Mouse (Mus musculus): ENCODE results near the gene AC124502.3.
A peak's percentile ranks its signal among the peaks of the same experiment; 100 is the strongest.
"Not testable (repeated sequence)": the region's sequence is repeated elsewhere in the genome, so short reads cannot be mapped to it uniquely, and the experiment has no call there.

Gene AC124502.3

DNA sequence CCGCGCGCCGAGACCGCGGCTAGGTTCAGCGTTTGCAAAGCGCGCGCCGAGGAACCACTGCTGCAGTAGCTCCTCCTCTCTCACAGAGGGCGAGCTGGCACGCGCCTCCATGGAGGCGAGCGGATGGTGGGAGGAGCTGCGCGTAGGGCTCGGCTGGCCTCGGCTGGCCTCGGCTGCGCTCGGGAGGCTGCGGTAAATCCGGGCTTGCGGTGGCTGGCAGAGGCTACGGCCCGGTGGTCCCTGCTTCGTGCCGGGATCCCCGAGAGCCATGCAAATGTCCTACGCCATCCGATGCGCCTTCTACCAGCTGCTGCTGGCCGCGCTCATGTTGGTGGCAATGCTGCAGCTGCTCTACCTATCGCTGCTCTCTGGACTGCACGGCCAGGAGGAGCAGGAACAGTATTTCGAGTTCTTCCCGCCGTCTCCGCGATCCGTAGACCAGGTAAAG lies at the start of gene AC124502.3, which contains the start of gene B4gat1:
Gene AC124502.3 (plus strand): TSS at position 183 of the 448 bp plus-strand sequence.
Gene B4gat1 (plus strand): TSS at position 118 of the 448 bp plus-strand sequence.
- peak; percentile 94 for DNase-seq (ENCODE audit: low spot score)

DNA sequence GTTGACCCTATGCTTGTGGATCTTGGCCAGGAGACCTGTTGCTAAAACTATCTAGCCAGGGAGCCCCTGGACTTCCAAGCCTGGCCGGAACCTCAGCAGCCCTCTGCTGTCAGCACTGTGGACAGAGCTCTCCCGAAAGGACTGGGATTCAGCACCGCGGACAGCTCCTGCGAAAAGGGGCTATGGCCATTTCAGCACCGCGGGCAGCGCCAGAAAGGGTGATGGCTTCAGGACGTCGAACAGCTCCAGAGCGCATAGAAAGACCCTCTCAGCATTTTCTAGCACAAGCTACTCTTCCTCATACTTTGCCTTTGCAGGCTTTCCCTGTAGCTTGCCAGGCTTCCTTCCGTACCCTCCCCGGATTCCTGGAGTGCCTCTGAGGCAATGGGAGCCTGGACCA lies 49.7 kb upstream of the AC124502.3 start:
- no peak for DNase-seq (ENCODE audit: low spot score)

DNA sequence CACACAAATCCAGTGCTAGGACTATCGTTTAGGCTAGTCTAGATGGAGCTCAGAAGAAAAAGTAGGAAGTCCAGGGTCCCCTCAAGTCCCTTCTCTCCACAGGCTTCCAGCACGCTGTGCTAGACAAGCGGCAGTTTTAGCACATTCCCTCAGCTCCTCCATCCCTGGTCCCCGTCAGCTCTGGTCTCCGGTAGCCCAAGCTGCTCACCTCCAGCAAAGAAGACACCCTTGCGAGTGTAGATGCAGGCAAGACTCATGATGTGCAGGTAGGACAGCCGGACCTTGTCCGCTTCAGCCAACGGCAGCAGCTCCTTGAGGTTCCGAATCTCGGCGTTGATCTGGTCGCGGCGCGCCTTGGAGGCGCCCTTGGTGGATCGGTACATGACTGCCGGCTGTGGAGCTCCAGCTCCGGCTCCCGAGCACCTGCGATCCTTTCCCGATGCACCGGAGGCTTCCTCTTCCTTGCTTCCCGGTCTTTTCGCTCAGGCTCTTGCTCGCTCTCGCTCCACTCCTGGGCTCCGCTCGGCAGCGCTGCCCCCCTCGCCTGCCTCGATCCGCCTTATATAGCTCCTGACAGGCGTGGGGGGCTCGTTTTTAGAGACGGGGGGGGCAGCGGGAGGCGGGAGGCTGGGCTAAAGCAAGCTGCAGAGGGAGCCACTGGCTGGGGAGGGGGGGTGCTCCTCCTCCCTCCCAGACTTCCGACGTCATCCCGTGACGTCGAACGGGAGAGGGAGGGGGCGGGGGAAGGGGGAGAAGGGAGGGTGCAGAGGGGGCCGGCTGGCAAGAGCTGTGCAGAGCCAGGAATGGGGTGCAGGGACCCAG lies 49.0 kb upstream of the AC124502.3 start:
- no peak for DNase-seq (ENCODE audit: low spot score)

DNA sequence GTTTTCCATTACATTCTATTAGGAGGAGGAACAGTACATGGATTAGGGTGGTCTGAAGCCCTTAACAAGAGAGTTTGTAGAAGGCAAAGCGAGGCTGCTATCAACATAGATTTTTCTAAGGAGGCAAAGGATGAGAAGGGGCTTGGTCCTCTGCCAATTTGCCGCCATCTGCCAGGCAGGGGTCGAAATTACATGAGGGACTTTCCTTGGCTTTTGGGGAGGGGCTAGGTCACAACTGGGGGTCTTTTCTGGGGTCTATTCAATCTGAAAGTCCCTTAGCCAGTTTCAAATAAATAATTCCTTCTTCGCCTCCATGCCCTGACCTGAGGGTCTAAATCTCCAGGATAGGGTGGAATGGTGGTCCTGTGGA lies 48.5 kb upstream of the AC124502.3 start, which contains the start of gene Npas4:
Gene Npas4 (minus strand): TSS at position 61 of the 370 bp plus-strand sequence.
- DNase-seq (ENCODE audit: low spot score) = no peak

DNA sequence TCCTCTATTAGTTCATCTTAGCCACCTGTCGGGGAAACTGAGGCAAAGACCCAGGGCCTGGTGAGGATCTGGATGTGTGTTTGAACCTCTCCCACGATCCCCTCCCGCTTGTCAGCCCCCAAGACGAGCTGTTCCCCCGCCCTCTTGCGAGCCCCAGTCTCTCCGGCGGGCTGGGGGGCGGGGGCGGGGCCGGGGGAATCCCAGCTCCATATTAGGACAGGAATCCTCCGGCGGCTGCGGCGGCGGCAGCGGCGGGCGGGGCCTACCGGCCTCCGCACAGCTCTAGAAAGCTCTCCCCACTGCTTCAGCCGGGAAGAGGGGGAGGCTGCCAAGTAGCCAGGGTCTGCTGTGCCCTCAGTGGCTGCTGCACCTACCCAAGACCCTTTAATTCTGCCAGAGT lies 48.0 kb upstream of the AC124502.3 start:
- DNase-seq (ENCODE audit: low spot score) = no peak

DNA sequence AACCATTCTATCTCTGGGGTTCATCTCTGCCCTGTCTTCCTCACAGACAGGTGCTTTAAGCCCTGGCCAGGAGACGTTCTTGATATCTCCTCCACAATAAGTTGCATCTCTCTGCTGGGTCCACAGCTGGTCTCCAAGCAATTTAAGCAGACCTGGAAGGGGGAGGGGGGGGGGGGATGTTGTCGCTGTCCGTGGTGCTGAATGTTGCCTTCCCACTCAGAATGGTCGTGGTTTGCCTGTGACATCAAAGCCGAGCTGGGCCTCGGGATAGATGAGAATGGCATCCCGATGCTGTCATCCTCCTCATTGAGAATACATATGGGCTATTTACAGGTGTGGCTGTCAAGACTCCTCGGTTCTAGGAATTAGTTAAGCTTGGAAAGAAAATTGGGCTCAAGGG lies 46.3 kb upstream of the AC124502.3 start:
- DNase-seq (ENCODE audit: low spot score) = no peak

DNA sequence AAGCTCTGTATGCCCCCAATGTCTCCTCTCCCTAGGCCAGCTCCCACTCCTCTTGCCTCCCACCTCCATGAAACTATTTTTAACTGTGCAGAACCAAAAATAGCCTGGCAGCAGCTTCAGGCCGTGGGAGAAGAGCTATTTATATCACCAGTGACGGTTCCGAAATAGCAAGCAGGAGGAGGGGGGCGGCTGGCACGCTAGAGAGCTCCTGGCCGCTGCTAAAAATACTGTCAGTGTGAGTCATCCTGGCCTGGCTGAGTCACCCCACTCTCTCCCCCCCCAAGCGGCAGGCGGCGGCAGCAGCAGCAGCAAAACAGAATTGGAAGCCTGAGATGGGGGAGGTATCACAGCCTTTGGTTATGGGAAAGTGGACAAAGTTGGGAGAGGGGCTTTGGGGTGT lies 45.8 kb upstream of the AC124502.3 start:
- DNase-seq (ENCODE audit: low spot score) = peak; percentile 75

DNA sequence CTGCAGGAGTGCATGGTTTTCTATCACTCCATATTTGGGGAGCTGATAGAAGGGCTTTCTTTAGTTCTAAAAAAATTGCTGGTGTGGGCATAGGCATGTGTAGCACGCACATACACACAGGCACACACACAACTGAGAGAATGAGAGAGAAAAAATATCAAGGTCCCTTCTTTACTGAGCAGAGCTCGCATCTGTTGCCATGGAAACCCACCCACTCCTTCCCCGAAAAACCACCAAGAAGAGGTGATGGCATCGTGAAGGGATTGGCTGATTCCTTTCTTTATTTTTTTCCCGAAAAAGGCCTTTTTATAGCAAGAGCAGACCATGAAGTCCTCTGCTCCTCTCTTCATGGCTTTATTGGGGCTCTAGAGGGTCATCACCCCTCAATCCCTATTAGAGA lies 44.6 kb upstream of the AC124502.3 start:
- DNase-seq (ENCODE audit: low spot score) = no peak

DNA sequence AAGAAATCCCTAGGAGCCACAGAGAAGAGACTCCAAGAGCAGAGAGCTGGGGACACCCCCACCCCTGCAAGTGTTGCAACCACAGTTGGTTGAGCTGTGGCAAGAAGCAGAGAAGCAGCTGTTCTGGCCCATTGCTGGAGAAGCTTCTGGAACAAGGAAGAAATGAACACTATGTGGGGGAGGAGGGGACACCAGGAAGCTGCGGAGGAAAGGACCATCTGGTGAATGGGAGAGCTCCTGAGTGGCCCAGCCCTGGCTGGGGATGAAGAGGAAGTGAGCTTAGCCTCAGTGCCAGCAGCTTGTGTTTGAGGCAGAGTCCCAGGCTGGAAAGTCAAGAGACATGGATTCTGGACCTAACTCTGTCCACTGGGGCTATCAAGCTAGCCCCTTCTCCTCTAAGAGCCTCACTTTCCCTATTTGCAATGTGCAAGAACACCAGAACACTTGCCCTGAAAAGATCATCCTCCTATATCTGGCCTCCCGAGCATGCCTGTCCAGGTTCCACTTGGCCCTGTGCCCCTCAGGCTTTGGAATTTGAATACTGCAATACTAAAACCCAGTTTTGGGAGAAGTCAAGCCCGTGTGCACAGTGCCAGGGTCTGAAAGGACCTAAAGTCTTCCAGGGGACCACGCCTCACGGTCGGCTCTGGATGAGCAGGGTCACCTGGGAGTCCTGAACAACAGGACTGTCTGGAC lies 39.1 kb upstream of the AC124502.3 start:
- no peak for DNase-seq (ENCODE audit: low spot score)

DNA sequence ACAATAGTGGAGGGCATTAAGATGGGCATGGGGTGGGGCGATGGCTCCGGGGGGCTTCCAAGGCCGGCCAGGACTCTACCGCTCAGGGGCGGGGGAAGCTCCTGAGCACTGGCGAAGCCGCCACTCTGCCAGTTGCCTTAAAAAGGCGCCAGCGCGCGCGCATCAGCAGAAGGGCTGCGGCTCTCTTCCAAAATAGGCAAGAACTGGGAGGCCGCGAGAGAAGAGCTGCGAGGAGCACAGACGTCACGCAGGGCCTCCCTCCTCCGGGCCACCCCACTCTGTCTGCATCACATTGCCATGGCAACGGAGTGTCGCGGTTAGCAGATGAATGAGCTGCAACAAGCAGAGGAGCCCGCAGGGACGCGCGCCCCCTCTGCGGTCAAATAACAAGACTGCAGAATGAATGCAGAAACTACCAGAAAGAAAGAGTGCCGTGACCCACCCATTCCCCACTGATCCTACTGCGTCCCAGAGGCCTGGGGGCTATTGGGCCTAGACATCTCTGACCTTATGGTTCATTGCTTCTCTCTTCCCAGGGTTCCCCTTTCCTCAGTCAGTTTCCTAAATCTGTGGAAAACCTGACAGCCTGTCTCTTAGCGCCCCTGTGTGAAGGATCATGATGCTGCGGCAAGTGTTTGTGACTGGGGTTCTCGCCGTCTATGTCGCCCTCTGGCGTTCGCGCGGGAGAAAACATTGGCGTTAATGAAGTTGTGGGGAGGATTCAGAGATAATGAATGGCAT lies 36.9 kb upstream of the AC124502.3 start:
- DNase-seq (ENCODE audit: low spot score) = peak; percentile 90

DNA sequence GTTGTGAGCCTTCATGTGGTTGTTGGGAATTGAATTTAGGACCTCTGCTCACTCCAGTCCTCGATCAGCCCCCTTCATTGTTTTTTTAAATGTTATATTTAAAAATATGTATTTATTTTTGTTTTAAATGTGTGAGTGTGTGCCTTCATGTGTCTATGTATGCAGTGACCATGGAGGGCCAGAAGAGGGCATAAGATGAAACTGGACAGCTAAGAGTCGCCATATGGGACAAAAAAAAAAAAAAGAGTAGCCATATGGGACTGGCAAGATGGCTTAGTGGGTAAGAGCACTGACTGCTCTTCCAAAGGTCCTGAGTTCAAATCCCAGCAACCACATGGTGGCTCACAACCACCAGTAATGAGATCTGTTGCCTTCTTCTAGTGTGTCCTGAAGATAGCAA lies 35.0 kb upstream of the AC124502.3 start:
- DNase-seq (ENCODE audit: low spot score) = not testable (repeated sequence)

DNA sequence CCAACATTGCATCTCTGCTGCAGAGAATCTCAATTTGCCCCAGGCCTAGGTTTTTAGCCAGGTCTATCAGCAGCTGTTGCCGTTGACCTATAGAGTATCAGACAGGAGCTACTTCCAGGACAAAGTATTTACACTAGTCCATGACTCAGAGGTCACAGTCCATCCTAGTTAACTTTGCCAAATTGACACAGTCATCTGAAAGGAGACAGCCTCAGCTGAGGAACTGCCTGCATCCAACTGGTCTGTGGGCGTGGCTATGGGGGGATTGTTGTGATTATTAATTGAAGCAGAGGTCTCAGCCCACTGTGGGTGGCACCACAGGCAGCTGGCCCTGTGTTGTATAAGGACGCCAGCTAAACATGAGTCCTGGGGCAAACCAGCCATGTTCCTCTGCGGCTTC lies 33.8 kb upstream of the AC124502.3 start:
- no peak for DNase-seq (ENCODE audit: low spot score)

DNA sequence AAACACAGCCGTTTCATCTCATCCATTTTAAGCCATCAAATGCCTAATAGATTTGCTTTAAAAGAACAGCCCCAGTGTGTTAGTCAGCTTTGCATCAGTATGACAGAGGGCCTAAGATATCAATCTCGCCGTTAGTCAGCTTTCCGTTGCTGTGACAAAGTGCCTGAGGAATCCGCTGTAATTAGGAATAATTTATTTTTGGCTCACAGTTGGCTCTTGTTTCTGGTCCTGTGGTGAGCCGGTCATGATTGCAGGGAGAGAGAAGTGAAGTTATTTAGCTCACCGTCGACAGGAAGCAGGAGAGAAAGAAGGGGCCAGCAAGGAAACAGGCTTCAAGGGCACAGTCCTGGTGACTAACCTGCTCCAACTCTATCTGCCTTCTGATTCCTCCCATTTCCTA lies 25.6 kb upstream of the AC124502.3 start:
- DNase-seq (ENCODE audit: low spot score) = peak; percentile 31

DNA sequence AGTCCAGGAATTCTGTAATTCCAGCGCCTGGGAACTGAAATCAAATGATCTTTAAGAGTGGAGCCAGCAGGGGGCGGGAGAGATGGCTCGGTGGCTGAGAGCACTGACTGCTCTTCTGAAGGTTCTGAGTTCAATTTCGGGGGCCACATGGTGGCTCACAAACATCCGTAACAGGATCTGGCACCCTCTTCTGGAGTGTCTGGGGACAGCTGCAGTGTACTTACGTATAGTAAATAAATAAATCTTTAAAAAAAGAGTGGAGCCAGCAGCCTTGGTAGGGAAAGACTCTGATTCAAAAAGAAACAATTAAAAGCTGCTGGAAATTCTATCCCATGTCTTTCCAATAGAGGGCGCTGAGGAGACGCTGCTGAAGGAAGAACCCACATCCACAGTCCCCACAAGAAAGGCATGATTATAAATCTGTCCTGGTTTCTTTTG lies 23.7 kb upstream of the AC124502.3 start:
- peak; percentile 63 for DNase-seq (ENCODE audit: low spot score)

DNA sequence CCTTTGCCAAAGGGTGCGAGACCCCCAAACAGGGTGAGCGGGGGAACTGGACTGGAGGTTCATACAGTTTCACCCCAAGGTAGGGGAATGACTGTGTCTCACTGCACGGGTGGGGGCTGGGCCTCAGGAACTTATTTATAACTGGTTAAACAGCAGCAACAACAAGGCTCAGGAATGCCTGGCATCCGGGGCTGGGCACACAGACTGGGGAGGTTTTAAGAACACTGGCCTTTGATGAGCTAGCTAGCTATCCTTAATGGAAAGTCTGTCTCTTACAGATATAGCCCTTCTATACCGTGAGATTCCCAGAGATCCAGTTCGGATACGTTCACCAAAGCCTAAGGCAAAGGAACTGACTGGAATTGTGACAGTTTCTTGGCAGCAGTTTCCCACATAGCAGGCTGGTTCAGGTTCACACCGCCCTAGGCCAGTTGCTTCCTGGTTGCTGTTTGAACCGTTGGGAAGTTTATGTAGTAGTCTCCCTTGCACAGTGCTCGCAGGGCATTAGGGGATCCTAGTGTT lies 22.4 kb upstream of the AC124502.3 start:
- DNase-seq (ENCODE audit: low spot score) = peak; percentile 23

DNA sequence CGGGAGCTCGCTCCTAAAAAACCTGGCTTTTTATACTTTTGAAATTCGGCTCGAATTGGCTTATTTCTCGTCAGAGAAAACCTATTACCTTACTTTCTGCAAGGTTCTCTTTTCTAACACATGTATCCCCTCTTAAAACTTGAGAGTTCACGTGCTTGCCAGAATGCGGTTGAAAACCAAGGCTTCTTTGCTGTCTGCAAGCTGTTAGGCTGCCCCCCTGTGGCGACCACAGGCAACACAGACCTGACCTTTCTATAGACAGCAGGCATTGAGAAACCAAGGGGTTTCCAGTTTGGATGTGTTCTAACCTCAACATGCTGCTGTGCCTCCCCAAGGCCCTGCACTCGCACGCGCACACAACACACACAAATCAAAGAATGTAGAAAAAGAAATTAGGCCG lies 21.9 kb upstream of the AC124502.3 start:
- peak; percentile 72 for DNase-seq (ENCODE audit: low spot score)

DNA sequence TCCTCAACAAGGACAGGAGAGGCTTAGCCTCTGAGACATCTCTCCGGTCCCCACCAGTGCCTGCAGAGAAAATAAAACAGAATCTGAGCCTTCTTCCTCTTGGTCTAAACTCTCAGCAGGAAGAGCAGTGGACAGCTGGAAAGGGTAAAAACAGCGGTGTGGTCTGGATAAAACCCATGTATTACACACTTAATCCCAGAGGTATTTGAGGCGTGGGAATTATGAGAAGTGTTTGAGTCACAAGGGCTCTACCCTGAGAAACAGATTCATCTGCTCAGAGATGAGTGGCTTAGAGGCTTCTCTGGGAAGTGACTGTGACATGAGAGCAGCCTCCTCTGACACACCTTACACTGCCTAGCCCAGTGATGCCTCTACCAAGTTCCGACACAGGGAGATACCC lies 21.1 kb upstream of the AC124502.3 start:
- no peak for DNase-seq (ENCODE audit: low spot score)

DNA sequence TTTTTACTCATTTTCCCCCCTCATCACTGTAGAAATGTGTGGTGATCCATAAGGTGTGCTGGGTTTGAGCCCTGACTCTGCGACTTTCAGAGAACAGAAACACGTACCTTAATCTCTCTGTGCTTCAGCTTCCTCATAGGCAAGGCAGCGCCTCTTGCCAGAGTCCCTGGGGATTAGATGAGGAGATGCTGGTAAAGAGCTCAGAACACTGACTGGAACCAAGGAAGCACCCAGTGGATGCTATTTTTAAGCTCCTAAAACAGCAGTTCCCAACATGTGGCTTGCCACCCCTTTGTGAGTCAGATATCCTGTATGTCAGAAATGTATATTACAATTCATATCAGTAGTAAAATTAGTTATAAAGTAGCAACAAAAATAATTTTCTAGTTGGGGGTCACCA lies 20.5 kb upstream of the AC124502.3 start:
- no peak for DNase-seq (ENCODE audit: low spot score)

DNA sequence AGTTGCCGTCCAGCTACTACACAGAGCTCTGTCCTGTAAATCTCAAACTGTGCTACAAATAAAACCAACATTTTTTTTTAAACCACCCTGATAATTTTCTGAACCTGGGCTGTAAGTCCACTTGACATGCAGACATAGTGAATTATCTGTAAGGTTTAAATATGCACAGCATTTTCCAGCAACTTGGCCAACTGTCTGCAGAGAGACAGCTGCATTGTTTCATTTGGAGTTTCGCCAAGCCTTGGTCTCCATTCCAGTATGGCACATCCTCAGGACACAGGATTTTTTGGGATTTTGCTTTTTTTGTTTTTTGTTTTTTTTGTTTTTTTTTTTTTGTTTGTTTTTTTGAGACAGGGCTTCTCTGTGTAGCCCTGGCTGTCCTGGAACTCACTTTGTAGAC lies 17.3 kb upstream of the AC124502.3 start:
- DNase-seq (ENCODE audit: low spot score) = peak; percentile 36

DNA sequence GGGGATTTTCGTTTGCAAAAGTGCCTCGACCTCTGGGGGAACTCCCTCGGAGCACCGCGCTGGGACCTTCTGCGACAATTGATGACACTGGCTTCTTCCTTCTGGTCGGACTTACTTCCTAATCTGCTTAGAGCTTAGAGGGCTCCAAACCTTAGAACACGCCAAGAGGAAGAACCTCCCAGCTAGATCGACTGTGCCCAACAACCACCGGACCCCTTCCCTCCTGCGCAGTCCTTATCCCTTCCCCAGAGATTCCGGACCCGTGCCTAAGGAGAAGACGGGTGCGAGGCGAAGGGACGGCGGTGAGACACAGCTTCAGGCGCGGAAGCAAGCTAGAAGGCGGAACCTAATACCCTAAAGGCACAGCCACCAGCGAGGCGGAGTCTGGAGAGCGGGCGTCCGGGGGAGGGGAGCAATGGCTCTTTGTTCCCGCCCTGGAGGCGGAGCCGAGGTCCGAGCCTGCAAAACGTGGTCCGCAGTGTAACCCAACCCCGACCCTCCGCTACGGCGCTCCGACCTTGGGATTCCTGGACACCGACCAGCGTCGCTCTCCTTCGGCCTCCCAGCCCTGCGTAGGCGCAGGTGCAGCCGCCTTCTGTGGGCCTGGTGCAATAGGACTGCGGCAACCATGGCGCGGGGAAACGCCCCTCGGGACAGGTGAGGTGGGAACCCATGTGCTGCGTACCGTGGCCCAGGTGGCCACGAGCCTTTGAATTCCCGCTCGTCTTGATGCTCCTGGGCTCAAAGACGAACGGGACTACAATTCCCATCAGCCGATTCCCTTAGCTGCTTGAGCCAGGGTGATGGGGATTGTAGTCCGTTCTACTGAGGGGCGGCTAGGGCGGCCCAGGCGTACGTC lies 14.8 kb upstream of the AC124502.3 start, which contains the start of gene Slc29a2:
Gene Slc29a2 (plus strand): TSS at position 240 of the 859 bp plus-strand sequence.
- DNase-seq (ENCODE audit: low spot score) = peak; percentile 88

DNA sequence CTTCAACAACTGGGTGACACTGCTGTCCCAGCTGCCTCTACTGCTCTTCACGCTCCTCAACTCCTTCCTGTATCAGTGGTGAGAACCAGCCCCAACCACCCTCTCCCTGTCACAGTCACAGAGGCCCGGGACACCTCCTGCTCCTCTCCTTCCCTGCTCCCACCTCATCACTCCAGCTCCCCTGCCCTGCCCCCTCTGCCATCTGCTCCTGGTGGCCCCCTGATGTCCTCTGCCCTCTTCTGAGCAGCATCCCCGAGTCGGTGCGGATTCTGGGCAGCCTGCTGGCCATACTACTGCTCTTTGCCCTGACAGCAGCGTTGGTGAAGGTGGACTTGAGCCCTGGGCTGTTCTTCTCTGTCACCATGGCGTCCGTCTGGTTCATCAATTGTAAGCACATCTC lies 12.6 kb upstream of the AC124502.3 start:
- DNase-seq (ENCODE audit: low spot score) = no peak
